Mouse (Mus musculus): ENCODE data around the gene Cast.

Gene Cast

DNA sequence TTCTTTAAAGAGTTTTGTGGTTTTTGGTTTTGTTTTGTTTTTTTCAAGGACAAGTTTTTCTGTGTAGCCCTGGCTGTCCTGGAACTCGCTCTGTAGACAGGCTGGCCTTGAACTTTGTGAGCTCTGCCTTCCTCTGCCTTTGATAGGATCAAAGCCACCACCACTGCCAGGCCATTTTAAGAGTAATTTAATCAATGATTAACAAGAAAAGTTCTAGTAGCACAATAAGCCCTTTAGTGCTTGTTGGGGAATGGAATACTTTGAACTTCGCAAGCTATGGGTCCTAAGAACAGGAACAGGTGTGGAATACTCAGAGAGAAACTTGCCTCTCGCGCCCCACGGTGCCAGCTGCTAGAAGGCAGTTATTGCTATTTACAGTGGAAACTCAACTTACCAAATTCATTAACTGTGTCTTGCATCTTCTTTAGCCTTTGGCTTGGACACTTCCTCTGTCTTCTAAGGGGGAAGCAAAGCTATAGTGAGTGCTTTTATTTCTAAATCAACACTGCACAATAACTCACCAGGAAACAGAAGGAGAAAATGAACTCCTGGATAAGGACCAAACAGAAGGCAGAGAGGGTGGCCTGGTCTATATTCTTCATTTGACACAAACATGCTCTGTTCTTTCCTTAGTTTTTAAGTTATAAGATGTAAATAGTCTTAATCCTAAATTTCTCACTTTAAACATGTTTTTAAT, 113.0 kb downstream of the Cast start:
- DNase-seq (ENCODE audit: low spot score in 2 of 2), result no peak
